Mouse (Mus musculus): ENCODE measurements around the gene Sh3pxd2a. TPM values are rescaled to one million over a fixed set of nuclear protein-coding genes. Genes with fewer than 3 reads are reported as not detected.

Sh3pxd2a gene
- total and polyA plus RNA-seq, 3 experiments: 1.3 to 4.6 (median 3.2) TPM

GRCm38 (mm10) chr19:47230082-47230481, 234.1 kb downstream of the Sh3pxd2a start:
- Histone ChIP-seq H3K4me1 (ENCODE audit: control insufficient read depth in 1 of 2, insufficient read depth in 2 of 2) (peaks cover 11 to 17% of the 10 kb centered on the region in 2 experiments), H3K9ac (ENCODE audit: insufficient read depth, low read depth) (no peak overlapping the region), H3K27me3 (replicated peaks) (no peaks in the 10 kb centered on the region), H3K79me2 (replicated peaks; ENCODE audit: control insufficient read depth, extremely low read depth, insufficient read depth, poor library complexity, severe bottlenecking) (no peaks in the 10 kb centered on the region), H3K4me3 (replicated peaks in 1 of 3; ENCODE audit: low read depth in 2 of 3, low read length in 2 of 3, poor library complexity in 1 of 3) (no peak overlapping the region), H3K9me3 (replicated peaks; ENCODE audit: low read length) (no peaks in the 10 kb centered on the region), H3K27ac (ENCODE audit: insufficient read depth, low read depth) (no peak overlapping the region), H3K4me2 (ENCODE audit: insufficient read depth, low read depth, poor library complexity, severe bottlenecking) (no peak overlapping the region), H3K36me3 (replicated peaks in 1 of 2; ENCODE audit: control insufficient read depth in 1 of 2, insufficient read depth in 1 of 2, low read length in 1 of 2) (no peaks in the 10 kb centered on the region)
- DNase-seq (ENCODE audit: extremely low read depth): no peak
- dilution Hi-C loops (cut with MboI; ENCODE audit: extremely low pct_ligation_motif_present, extremely low pct_unique_long_range_greater_than_20kb, low sequenced_read_pairs): no loop called here
- TF ChIP-seq USF2 (conservative IDR thresholded peaks at IDR 0.05; ENCODE audit: low read depth, low read length) (no peak), ETS1 (conservative IDR thresholded peaks at IDR 0.05; ENCODE audit: low read depth, low read length) (no peak), SMC3 (IDR thresholded peaks at IDR 0.05; ENCODE audit: low read depth, low read length) (no peak), USF1 (IDR thresholded peaks at IDR 0.05; ENCODE audit: low read depth, low read length) (no peak), RAD21 (IDR thresholded peaks at IDR 0.05; ENCODE audit: low read depth, low read length) (no peak)
- in situ Hi-C loops (cut with MboI; ENCODE audit: low pct_ligation_motif_present, low pct_unique_long_range_greater_than_20kb, low sequenced_read_pairs): no loop called here

GRCm38 (mm10) chr19:47229461-47229860, 234.7 kb downstream of the Sh3pxd2a start:
- Histone ChIP-seq H3K9me3 (replicated peaks; ENCODE audit: low read length) (no peaks in the 10 kb centered on the region), H3K36me3 (replicated peaks in 1 of 2; ENCODE audit: control insufficient read depth in 1 of 2, insufficient read depth in 1 of 2, low read length in 1 of 2) (no peaks in the 10 kb centered on the region), H3K27ac (ENCODE audit: insufficient read depth, low read depth) (no peak overlapping the region), H3K4me2 (ENCODE audit: insufficient read depth, low read depth, poor library complexity, severe bottlenecking) (no peak overlapping the region), H3K27me3 (replicated peaks) (no peaks in the 10 kb centered on the region), H3K4me3 (replicated peaks in 1 of 3; ENCODE audit: low read depth in 2 of 3, low read length in 2 of 3, poor library complexity in 1 of 3) (no peak overlapping the region), H3K79me2 (replicated peaks; ENCODE audit: control insufficient read depth, extremely low read depth, insufficient read depth, poor library complexity, severe bottlenecking) (no peaks in the 10 kb centered on the region), H3K4me1 (ENCODE audit: control insufficient read depth in 1 of 2, insufficient read depth in 2 of 2) (peaks cover 18 to 23% of the 10 kb centered on the region in 2 experiments), H3K9ac (ENCODE audit: insufficient read depth, low read depth) (no peak overlapping the region)
- no peak for TF ChIP-seq TBP (conservative IDR thresholded peaks at IDR 0.05; ENCODE audit: low read depth, low read length)
- no peak for TF ChIP-seq HCFC1 (IDR thresholded peaks at IDR 0.05; ENCODE audit: low read depth, low read length)
- TF ChIP-seq SMC3 (IDR thresholded peaks at IDR 0.05; ENCODE audit: low read depth, low read length): no peak
- in situ Hi-C loops (cut with MboI; ENCODE audit: low pct_ligation_motif_present, low pct_unique_long_range_greater_than_20kb, low sequenced_read_pairs) (no loop called here), dilution Hi-C loops (cut with MboI; ENCODE audit: extremely low pct_ligation_motif_present, extremely low pct_unique_long_range_greater_than_20kb, low sequenced_read_pairs) (no loop called here)
- no peak for DNase-seq (ENCODE audit: extremely low read depth)

- Histone ChIP-seq H3K9me3 (replicated peaks; ENCODE audit: low read length) (no peaks in the 10 kb centered on the region), H3K27ac (ENCODE audit: insufficient read depth, low read depth) (no peak overlapping the region), H3K9ac (ENCODE audit: insufficient read depth, low read depth) (no peak overlapping the region), H3K27me3 (replicated peaks) (no peaks in the 10 kb centered on the region), H3K4me1 (ENCODE audit: control insufficient read depth in 1 of 2, insufficient read depth in 2 of 2) (peaks cover 21 to 27% of the 10 kb centered on the region in 2 experiments), H3K4me2 (ENCODE audit: insufficient read depth, low read depth, poor library complexity, severe bottlenecking) (no peak overlapping the region), H3K4me3 (replicated peaks in 1 of 3; ENCODE audit: low read depth in 2 of 3, low read length in 2 of 3, poor library complexity in 1 of 3) (no peak overlapping the region), H3K79me2 (replicated peaks; ENCODE audit: control insufficient read depth, extremely low read depth, insufficient read depth, poor library complexity, severe bottlenecking) (no peaks in the 10 kb centered on the region), H3K36me3 (replicated peaks in 1 of 2; ENCODE audit: control insufficient read depth in 1 of 2, insufficient read depth in 1 of 2, low read length in 1 of 2) (no peaks in the 10 kb centered on the region)
- DNase-seq (ENCODE audit: extremely low read depth): no peak
- dilution Hi-C loops (cut with MboI; ENCODE audit: extremely low pct_ligation_motif_present, extremely low pct_unique_long_range_greater_than_20kb, low sequenced_read_pairs): no loop called here
- in situ Hi-C loops (cut with MboI; ENCODE audit: low pct_ligation_motif_present, low pct_unique_long_range_greater_than_20kb, low sequenced_read_pairs): no loop called here
- TF ChIP-seq BHLHE40 (IDR thresholded peaks at IDR 0.05; ENCODE audit: low read depth, low read length) (no peak), NRF1 (IDR thresholded peaks at IDR 0.05; ENCODE audit: low read depth, low read length) (no peak)
Measured at GRCm38 (mm10) chr19:47228725-47229252, 235.4 kb downstream of the Sh3pxd2a start.

Measured in CH12.LX (cell line).